Mouse (Mus musculus) forebrain, embryonic 16.5 days (tissue): ENCODE results near the gene Ccnt1. TPM values are rescaled to one million over a fixed set of nuclear protein-coding genes. Genes with fewer than 3 reads are reported as not detected.
A peak's percentile ranks its signal among the peaks of the same experiment; 100 is the strongest.

ENCODE experiments used
- ATAC-seq: fragments of 200-750 bp; cut with Nextera tagmentation; 2 replicates; pipeline ENCODE4 v1.8.0; 2017; ENCODE audit warnings: mild to moderate bottlenecking, moderate library complexity
- H3K27ac ChIP-seq: fragments of 300-500 bp; sonication (generic); 2 replicates; pipeline ENCODE4 v1.5.1; 2014; ENCODE audit warnings: low read length, control low read depth
- H3K27me3 ChIP-seq: fragments of 300-500 bp; sonication (generic); replicated peaks from 2 replicates; pipeline ENCODE4 v1.6.1; 2014; ENCODE audit warnings: low read length; ENCODE audit not compliant: control insufficient read depth, insufficient read depth
- H3K36me3 ChIP-seq: fragments of 300-500 bp; sonication (generic); 2 replicates; pipeline ENCODE4 v1.6.1; 2014; ENCODE audit not compliant: control insufficient read depth, insufficient read depth
- H3K4me1 ChIP-seq: fragments of 300-500 bp; sonication (generic); replicated peaks from 2 replicates; pipeline ENCODE4 v1.6.1; 2014; ENCODE audit warnings: low read length; ENCODE audit not compliant: control insufficient read depth, insufficient read depth
- H3K4me2 ChIP-seq: fragments of 300-500 bp; sonication (generic); 2 replicates; pipeline ENCODE4 v1.6.1; 2014; ENCODE audit warnings: mild to moderate bottlenecking, low read length, control low read depth
- H3K4me3 ChIP-seq: fragments of 300-500 bp; sonication (generic); replicated peaks from 2 replicates; pipeline ENCODE4 v1.5.1; 2014; ENCODE audit warnings: mild to moderate bottlenecking, low read length, control low read depth
- H3K9ac ChIP-seq: fragments of 300-500 bp; sonication (generic); replicated peaks from 2 replicates; pipeline ENCODE4 v1.6.1; 2014; ENCODE audit warnings: low read depth, low read length, control low read depth
- H3K9me3 ChIP-seq: fragments of 300-500 bp; sonication (generic); 2 replicates; pipeline ENCODE4 v1.6.1; 2016; ENCODE audit warnings: low read length; ENCODE audit not compliant: control insufficient read depth
- WGBS: fragments of 180-500 bp; shearing (Covaris S2); extraction: QIAGEN DNeasy Blood & Tissue Kit; methylation state at CpG from one replicate; pipeline ENCODE4 v1.1.7; 2014; 5-methylcytosine and 5-hydroxymethylcytosine counted together
- polyA plus RNA-seq: library from polyadenylated mRNA; unstranded; fragments of >200 nt; fragmentation: Nextera tagmentation; extraction: Ambion mirVana; gene quantifications from 2 replicates; pipeline ENCODE4 v1.2.1, GENCODE M21; 2015

The Ccnt1 gene
- polyA plus RNA-seq, result 74.5 and 78.4 TPM in 2 replicates

DNA sequence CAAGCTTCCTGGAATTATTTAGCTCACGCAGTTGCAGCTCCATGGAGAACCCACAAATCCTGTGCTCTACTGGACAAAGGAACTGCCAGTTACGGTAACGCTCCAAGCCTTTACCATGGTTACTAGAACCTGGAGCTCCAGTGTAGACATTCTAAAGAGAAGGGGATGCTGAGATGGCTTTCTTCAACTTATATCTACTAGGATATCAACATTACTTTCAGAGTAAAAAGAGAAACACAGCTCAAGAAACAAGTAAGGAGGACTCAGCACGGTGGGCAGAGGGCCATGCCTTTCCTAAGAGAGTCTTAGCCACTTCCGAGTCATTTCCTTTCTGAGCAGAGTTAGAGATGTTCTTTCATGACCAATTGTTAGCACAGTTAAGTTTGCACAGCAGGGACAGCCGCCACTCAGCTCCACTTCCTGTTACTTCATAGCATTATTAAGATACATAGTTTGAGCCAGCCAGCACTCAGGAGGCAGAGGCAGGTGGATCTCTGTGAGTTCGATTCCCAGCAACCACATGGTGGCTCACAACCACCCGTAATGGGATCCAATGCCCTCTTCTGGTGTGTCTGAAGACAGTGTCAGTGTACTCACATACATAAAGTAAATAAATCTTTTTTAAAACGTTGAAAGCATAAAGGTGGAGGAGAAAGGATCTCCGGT, at the start of gene Ccnt1, which contains the start of gene 4930415O20Rik:
TSS of gene Ccnt1 (minus strand) at position 51 of the 666 bp plus-strand sequence.
TSS of gene 4930415O20Rik (plus strand) at position 132 of the 666 bp plus-strand sequence.
- no peaks in the 10 kb centered on the region for H3K36me3 ChIP-seq
- no peaks in the 10 kb centered on the region for H3K27me3 ChIP-seq
- H3K27ac ChIP-seq, result no peak within 1 kb of the TSS

GRCm38 (mm10) chr15:98617176-98617537, 46.4 kb upstream of the Ccnt1 start:
- no peak overlapping the region for H3K4me2 ChIP-seq
- H3K27me3 ChIP-seq, result peaks cover 8% of the 10 kb centered on the region
- no peak overlapping the region for H3K27ac ChIP-seq
- H3K9me3 ChIP-seq, result no peaks in the 10 kb centered on the region; the same call in 1 of the 2 replicates
- H3K9ac ChIP-seq, result no peak overlapping the region
- 2% methylated on average over 12 of the region's 12 CpGs for WGBS
- ATAC-seq, result peak; percentile 31; the same call in 1 of the 2 replicates
- H3K4me1 ChIP-seq, result peaks cover 5% of the 10 kb centered on the region; the same call in 1 of the 2 replicates
- no peaks in the 10 kb centered on the region for H3K36me3 ChIP-seq
- no peak overlapping the region for H3K4me3 ChIP-seq

More for the DNA sequence above, at the start of gene Ccnt1, which contains the start of gene 4930415O20Rik:
- Histone ChIP-seq H3K9ac (no peak within 1 kb of the TSS), H3K4me1 (peaks cover 13% of the 10 kb centered on the region), H3K4me2 (no peak within 1 kb of the TSS), H3K4me3 (no peak within 1 kb of the TSS), H3K9me3 (no peaks in the 10 kb centered on the region)
- WGBS, result 87% methylated on average over 10 of the region's 10 CpGs
- no peak for ATAC-seq

DNA sequence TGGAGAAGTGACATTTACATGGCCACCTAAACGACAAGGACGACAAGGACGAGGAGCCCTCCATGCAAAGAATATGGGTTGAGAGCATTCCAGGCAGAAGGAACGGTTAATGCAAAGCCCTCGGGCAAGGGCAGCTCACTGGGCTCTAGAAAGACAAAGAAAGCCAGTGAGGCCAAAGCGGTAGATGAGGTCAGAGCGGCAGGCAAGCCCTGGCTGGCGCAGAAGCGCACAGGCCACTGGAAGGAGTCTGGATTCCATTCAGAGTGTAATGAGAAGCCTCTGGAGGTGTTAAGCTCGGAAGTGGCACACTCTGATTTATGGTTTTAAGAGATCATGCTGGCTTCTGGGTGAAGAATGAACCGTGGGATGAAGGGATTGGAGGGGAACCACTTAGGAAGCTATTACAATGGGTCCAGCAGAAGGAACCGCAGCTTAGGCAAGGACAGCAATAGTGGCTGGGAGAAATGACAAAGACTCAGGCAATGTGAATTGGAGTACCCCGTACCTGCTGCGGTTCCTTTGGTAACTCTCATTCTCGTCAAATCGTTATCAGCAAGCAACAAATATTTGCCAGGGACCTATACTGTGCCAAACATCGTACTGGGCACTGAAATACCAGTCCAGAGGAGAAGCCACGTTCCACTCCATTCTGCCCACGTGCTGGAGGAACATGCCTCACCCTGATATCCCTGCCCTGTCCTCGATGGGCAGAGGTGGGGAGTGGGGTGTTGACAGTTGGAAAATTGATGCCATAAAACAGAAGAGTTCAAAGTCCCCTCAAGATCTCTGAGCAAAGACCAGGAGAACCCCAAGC, 45.8 kb upstream of the Ccnt1 start:
- Histone ChIP-seq H3K9ac (no peak overlapping the region), H3K4me3 (no peak overlapping the region), H3K9me3 (no peaks in the 10 kb centered on the region; the same call in 1 of the 2 replicates), H3K36me3 (no peaks in the 10 kb centered on the region), H3K4me2 (no peak overlapping the region), H3K27me3 (peaks cover 7% of the 10 kb centered on the region), H3K4me1 (peaks cover 5% of the 10 kb centered on the region; the same call in 1 of the 2 replicates), H3K27ac (no peak overlapping the region)
- WGBS, result 35% methylated on average over 20 of the region's 20 CpGs
- no peak for ATAC-seq

- Histone ChIP-seq H3K9ac (no peak overlapping the region), H3K27me3 (peaks cover 7% of the 10 kb centered on the region), H3K36me3 (no peaks in the 10 kb centered on the region), H3K4me3 (no peak overlapping the region), H3K4me2 (no peak overlapping the region), H3K9me3 (no peaks in the 10 kb centered on the region; the same call in 1 of the 2 replicates), H3K4me1 (peaks cover 5% of the 10 kb centered on the region; the same call in 1 of the 2 replicates), H3K27ac (no peak overlapping the region)
- no peak for ATAC-seq
- WGBS, result 61% methylated on average over 6 of the region's 6 CpGs
Observed at GRCm38 (mm10) chr15:98615751-98616150, 45.0 kb upstream of the Ccnt1 start.

DNA sequence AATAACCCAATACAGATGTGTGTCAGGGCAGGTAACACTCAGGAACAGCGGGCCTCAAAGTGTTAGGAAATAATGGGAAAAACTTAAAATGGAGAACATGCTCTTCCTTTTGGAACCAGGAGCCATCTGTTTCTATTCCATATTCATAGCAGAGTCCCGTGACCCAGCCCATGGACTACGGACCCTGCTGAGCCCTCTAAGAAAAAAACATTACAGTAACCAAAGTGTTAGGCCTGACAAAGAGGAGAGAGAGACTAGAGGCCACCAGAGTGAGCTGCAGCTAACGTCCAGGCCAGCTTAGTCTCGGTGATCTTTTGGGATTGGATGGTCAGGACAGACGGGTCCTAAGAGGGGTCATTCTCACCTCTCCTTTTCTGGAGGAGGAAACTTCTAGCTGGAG, 44.2 kb upstream of the Ccnt1 start:
- Histone ChIP-seq H3K4me1 (peaks cover 5% of the 10 kb centered on the region; the same call in 1 of the 2 replicates), H3K27ac (no peak overlapping the region), H3K4me2 (no peak overlapping the region), H3K27me3 (peaks cover 6% of the 10 kb centered on the region), H3K4me3 (no peak overlapping the region), H3K9me3 (no peaks in the 10 kb centered on the region; the same call in 1 of the 2 replicates), H3K9ac (no peak overlapping the region), H3K36me3 (no peaks in the 10 kb centered on the region)
- no peak for ATAC-seq
- WGBS, result 49% methylated on average over 6 of the region's 6 CpGs

- no peak for ATAC-seq
- no peaks in the 10 kb centered on the region; the same call in 1 of the 2 replicates for H3K9me3 ChIP-seq
- WGBS, result 33% methylated on average over 9 of the region's 9 CpGs
- H3K27ac ChIP-seq, result no peak overlapping the region
- no peaks in the 10 kb centered on the region for H3K36me3 ChIP-seq
- no peak overlapping the region for H3K9ac ChIP-seq
- H3K4me3 ChIP-seq, result no peak overlapping the region
- peaks cover 5% of the 10 kb centered on the region; the same call in 1 of the 2 replicates for H3K4me1 ChIP-seq
- H3K4me2 ChIP-seq, result no peak overlapping the region
- peaks cover 6% of the 10 kb centered on the region for H3K27me3 ChIP-seq
Observed at GRCm38 (mm10) chr15:98614551-98614950, 43.8 kb upstream of the Ccnt1 start.

- Histone ChIP-seq H3K27ac (no peak overlapping the region), H3K4me3 (no peak overlapping the region), H3K9ac (no peak overlapping the region), H3K4me1 (peaks cover 20% of the 10 kb centered on the region), H3K36me3 (no peaks in the 10 kb centered on the region), H3K27me3 (no peaks in the 10 kb centered on the region), H3K9me3 (no peaks in the 10 kb centered on the region), H3K4me2 (no peak overlapping the region)
- 100% methylated on average over 3 of the region's 3 CpGs for WGBS
- ATAC-seq, result no peak
Observed at GRCm38 (mm10) chr15:98612229-98612628, 41.5 kb upstream of the Ccnt1 start.

GRCm38 (mm10) chr15:98610131-98610633, 39.5 kb upstream of the Ccnt1 start:
- 1% methylated on average over 12 of the region's 12 CpGs for WGBS
- peak overlapping the region; percentile 95 for H3K9ac ChIP-seq
- 0 out of 2 replicates have a peak, but pooled peaks have one; percentile 21 for ATAC-seq
- H3K9me3 ChIP-seq, result no peaks in the 10 kb centered on the region
- H3K4me3 ChIP-seq, result peak overlapping the region; percentile 93
- H3K27me3 ChIP-seq, result no peaks in the 10 kb centered on the region
- peak overlapping the region; percentile 81 for H3K4me2 ChIP-seq
- no peaks in the 10 kb centered on the region for H3K36me3 ChIP-seq
- H3K4me1 ChIP-seq, result peaks cover 25% of the 10 kb centered on the region
- peak overlapping the region; percentile 85; the same call in 1 of the 2 replicates for H3K27ac ChIP-seq
